14 mouse cellular contexts compared by ENCODE assay signal in genomic region chr7:35029648-35030047, GRCm38 (mm10).
"Had no signal": no experiment of that assay in that cellular context is flagged by ENCODE, and none has a peak within 500 bp of the region (broad histone marks: within the 10 kb centered on the region; RNA-seq: fewer than 3 reads in every experiment).

No protein-coding gene starts in this region.

- H3K9ac ChIP-seq: liver, embryonic 13.5 days; midbrain, embryonic 13.5 days had no signal

- H3K9me3 ChIP-seq: liver, embryonic 13.5 days; midbrain, embryonic 10.5 days; midbrain, embryonic 13.5 days had no signal

- H3K4me3 ChIP-seq: layer of hippocampus, adult 2 months; liver, embryonic 13.5 days; midbrain, embryonic 10.5 days; midbrain, embryonic 13.5 days; myocyte had no signal

- H3K27me3 ChIP-seq: liver, embryonic 13.5 days; midbrain, embryonic 13.5 days had no signal

- DNase-seq: kidney, adult 18-20 months; layer of hippocampus, adult 9-11 months; liver, embryonic 13.5 days; lung, adult 2 months; lung, postnatal 14 days; thymus, adult 2 months; thymus, postnatal 25 days had no signal

- H3K4me2 ChIP-seq: liver, embryonic 13.5 days; midbrain, embryonic 13.5 days had no signal

- ATAC-seq: midbrain, embryonic 13.5 days; midbrain, embryonic 16.5 days had no signal

- H3K4me1 ChIP-seq: midbrain, embryonic 10.5 days had no signal

- H3K27ac ChIP-seq: kidney, postnatal 0 days; liver, embryonic 13.5 days; midbrain, embryonic 10.5 days; midbrain, embryonic 13.5 days; stomach, postnatal 0 days had no signal
